Mouse (Mus musculus) liver, adult 2 months (tissue): ENCODE data around the gene Napsa. TPM values are rescaled to one million over a fixed set of nuclear protein-coding genes. Genes with fewer than 3 reads are reported as not detected.

Experiments
- DNase-seq: peaks from one replicate; pipeline ENCODE4 v3.0.0-alpha.2; 2011; ENCODE audit warnings: low read depth, low spot score; ENCODE audit errors: extremely low read depth
- H3K27ac ChIP-seq: fragments of 200-500 bp; replicated peaks from 2 replicates; pipeline ENCODE4 v1.5.1; 2012; ENCODE audit warnings: low read depth, mild to moderate bottlenecking, control low read depth, inconsistent platforms, low read length; ENCODE audit not compliant: insufficient read depth
- H3K27me3 ChIP-seq: fragments of 200-500 bp; 2 replicates; pipeline ENCODE4 v1.6.1; 2012; ENCODE audit warnings: mild to moderate bottlenecking, moderate library complexity, low read length, inconsistent platforms; ENCODE audit not compliant: control insufficient read depth, insufficient read depth
- H3K36me3 ChIP-seq: fragments of 200-500 bp; 2 replicates; pipeline ENCODE4 v1.6.1; 2012; ENCODE audit warnings: low read length, inconsistent platforms; ENCODE audit not compliant: control insufficient read depth, insufficient read depth
- H3K4me1 ChIP-seq: fragments of 200-500 bp; 2 replicates; pipeline ENCODE4 v1.6.1; 2011; ENCODE audit warnings: low read length; ENCODE audit not compliant: control insufficient read depth, insufficient read depth
- H3K4me3 ChIP-seq: fragments of 200-500 bp; 2 replicates; pipeline ENCODE4 v1.5.1; 2011; ENCODE audit warnings: low read depth, mild to moderate bottlenecking, control low read depth, low read length, moderate library complexity; ENCODE audit not compliant: insufficient read depth
- H3K79me2 ChIP-seq: fragments of 200-500 bp; 2 replicates; pipeline ENCODE4 v1.6.1; 2012; ENCODE audit warnings: inconsistent platforms, mild to moderate bottlenecking, low read length, moderate library complexity; ENCODE audit not compliant: control insufficient read depth, insufficient read depth
- H3K9ac ChIP-seq: fragments of 200-500 bp; 2 replicates; pipeline ENCODE4 v1.6.1; 2012; ENCODE audit warnings: low read depth, mild to moderate bottlenecking, control low read depth, inconsistent platforms, low read length
- CTCF ChIP-seq: fragments of 200-500 bp; IDR thresholded peaks from 2 replicates; pipeline ENCODE4 v1.5.1; 2011; ENCODE audit warnings: low read depth, low read length, control low read depth
- POLR2A ChIP-seq: fragments of 200-500 bp; IDR thresholded peaks from 2 replicates; pipeline ENCODE4 v1.6.1; 2011; ENCODE audit warnings: low read length, control low read depth; ENCODE audit not compliant: insufficient read depth; ENCODE audit errors: extremely low read depth
- whole genome bisulfite sequencing: fragments of 180-500 bp; shearing (Covaris S2); methylation state at CpG from one replicate; pipeline ENCODE4 v1.1.7; 2018; 5-methylcytosine and 5-hydroxymethylcytosine counted together
- polyA plus RNA-seq: library from polyadenylated mRNA; depleted of rRNA; stranded (reverse); fragments of >200 nt; gene quantifications from 2 replicates; pipeline ENCODE4 v1.2.3, GENCODE M21; 2012
- total RNA-seq: library from RNA; depleted of rRNA; stranded (reverse); fragments of >200 nt; gene quantifications from 2 replicates; pipeline ENCODE4 v1.2.3, GENCODE M21; 2014

The Napsa gene
- total and polyA plus RNA-seq, 2 experiments: 0.65 to 1.7 TPM

DNA sequence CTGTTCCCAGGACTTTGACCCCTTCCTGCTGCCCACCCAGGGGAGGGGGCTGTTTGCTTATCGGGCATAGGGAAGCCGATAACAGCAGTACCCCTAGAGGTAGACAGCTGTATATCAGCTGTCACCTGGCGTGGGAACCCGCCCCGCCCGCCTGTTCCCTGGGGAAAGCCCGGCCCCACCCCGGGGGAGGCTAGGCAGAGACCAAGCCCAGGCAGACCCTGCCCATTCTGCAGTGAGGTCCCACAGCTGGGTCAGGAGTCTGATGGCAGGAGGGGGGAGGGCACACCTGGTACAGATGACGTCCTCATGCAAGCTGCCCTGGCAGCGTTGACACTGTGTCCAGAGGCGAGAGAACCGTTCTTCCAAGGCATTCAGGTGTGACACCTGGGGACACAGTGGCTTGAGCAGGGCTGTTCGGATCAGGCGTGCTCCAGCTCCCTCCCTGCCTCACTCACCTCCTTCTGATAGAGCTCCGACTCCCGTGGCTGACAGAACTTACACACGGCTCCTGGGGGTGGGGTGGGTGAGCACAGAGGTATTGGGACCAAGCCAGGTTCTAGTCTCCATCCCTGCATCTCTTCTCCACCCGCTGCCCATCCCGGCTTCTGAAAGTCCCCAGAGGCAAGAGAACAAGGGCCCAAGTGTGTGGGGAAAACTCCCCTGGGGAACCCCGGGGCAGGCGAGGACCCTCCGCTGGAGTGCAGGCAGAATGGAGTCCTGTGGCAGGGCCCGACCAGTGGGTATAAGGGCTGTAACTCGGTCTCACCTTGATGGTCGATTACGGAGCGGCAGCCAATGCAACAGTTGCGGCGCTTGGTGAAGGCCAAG is 39.0 kb upstream of the Napsa start:
- Histone ChIP-seq H3K9ac (no peak overlapping the region), H3K4me3 (no peak overlapping the region), H3K79me2 (no peaks in the 10 kb centered on the region), H3K36me3 (no peaks in the 10 kb centered on the region), H3K27me3 (no peaks in the 10 kb centered on the region), H3K4me1 (no peaks in the 10 kb centered on the region), H3K27ac (no peak overlapping the region)
- 90% methylated on average over 29 of the region's 29 CpGs for WGBS
- DNase-seq: no peak
- TF ChIP-seq CTCF (no peak), POLR2A (no peak)

DNA sequence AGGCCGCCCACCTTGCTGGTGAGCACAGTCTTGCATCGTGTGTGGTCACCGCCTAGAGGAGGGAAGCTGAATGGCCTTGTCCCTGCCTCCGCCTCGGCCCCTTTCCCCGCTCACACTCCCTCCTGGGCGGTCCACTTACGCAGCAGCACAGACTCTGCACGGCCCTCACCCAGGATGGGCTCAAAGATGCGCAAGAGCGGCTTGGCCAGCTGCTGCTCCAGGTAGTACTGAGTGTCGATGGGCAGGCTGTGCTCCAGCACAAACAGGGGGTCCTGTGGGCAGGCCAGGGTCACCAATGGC is 38.5 kb upstream of the Napsa start:
- Histone ChIP-seq H3K9ac (no peak overlapping the region), H3K27ac (no peak overlapping the region), H3K27me3 (no peaks in the 10 kb centered on the region), H3K79me2 (no peaks in the 10 kb centered on the region), H3K4me1 (no peaks in the 10 kb centered on the region), H3K4me3 (no peak overlapping the region), H3K36me3 (no peaks in the 10 kb centered on the region)
- WGBS: 93% methylated on average over 12 of the region's 12 CpGs
- TF ChIP-seq POLR2A: no peak
- no peak for TF ChIP-seq CTCF
- DNase-seq: no peak

DNA sequence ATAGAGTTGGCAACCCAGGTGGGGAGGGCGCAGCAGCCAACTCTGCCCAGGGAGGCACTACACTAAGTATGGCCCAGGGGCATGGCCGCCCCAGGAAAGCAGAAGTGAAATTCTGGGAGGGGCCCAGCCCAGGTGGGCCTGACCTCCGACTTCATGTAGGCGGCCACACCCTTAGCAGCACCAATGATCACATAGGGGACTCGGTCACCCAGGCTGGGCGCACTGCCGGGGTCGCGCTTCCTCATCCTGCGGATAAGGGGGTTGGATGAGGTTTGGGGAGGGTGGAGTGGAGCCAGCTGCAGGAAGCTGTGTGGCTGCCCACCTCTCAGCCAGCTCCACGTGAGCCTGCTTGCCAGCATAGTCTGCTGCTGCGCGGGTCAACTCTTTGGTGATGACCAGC is 37.9 kb upstream of the Napsa start:
- DNase-seq: no peak
- 85% methylated on average over 13 of the region's 13 CpGs for WGBS
- no peak for TF ChIP-seq CTCF
- Histone ChIP-seq H3K4me1 (no peaks in the 10 kb centered on the region), H3K79me2 (no peaks in the 10 kb centered on the region), H3K4me3 (no peak overlapping the region), H3K9ac (no peak overlapping the region), H3K27ac (no peak overlapping the region), H3K27me3 (no peaks in the 10 kb centered on the region), H3K36me3 (no peaks in the 10 kb centered on the region)

DNA sequence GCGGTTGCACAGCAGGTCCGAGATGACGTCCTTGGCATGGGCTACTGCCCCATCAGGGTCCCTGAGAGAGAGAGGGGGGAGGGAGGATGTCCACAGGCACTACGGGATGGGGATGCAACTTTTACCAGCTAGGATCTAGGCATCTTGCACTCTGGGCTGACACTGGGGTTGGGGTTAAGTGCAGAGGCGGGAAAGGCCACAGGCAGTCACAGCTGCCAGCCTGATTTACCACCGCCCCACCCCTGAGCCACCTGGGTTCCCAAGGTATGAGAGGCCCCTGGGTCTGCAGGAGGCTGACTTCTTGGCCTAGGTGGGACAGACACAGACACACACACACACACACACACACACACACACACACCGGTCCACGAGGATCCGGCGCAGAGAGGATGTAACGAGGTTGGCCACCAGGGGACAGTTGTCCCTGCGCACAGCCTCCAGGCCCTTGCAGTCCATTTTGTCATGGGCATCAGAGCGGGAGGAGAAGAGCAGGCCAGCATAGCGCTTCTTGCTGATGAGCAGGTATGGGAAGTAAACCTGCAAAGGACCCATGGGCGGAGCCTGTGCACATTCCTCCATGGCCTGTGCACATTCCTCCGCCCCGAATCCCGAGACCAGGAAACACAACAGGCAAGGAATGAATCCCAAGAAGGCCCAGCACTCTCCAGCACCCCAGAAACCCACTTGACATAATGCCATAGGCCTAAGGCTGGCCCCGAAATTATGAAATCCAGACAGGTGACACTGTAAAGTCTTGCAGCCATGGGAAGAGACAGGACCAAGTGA is 37.3 kb upstream of the Napsa start:
- Histone ChIP-seq H3K36me3 (no peaks in the 10 kb centered on the region), H3K27me3 (no peaks in the 10 kb centered on the region), H3K9ac (no peak overlapping the region), H3K4me1 (no peaks in the 10 kb centered on the region), H3K27ac (no peak overlapping the region), H3K79me2 (no peaks in the 10 kb centered on the region), H3K4me3 (no peak overlapping the region)
- no peak for TF ChIP-seq POLR2A
- TF ChIP-seq CTCF: no peak
- DNase-seq: no peak
- WGBS: 95% methylated on average over 19 of the region's 19 CpGs

DNA sequence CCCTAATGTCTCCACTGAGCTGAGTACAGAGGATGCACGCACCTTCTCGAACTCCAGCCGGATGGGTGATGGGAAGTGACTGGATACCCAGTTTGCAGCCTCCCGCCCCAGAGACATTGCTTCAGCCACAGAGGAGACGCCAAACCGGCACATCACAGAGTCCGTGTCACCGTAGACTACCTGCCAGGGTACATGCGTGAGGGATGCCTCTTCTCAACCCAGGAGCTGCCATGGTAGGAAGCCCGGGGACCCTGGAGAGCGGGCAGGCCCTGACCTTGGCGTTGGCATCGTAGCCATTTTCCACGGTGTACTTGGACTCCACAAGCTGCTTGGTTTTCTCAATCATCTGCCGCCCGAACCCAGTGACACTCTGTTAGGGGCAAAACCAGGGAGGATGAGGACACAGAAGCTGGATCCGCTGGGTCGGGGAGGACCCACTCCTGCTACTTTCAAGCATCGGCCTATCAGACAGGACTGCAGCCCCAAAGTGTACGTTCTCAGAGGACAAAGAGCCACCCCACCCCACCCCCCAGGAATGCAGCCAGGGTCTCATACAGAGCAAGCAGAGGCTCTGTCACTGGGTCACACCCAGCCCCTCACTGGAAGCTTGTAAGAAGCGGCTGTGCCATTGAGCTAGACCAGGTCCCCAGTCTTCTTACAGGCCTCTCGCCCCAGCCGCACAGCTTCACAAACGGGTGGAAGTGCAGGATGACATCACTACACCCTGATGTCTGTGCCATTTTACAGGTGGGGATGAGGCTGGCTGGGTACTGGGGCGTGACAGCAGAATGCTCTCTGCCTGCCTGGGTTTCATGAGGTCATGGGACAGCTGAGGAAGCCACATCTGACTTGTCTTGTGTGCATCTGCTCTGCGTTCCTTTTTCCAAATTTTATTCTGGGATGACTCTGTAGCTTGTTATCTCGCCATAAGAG is 36.3 kb upstream of the Napsa start:
- Histone ChIP-seq H3K4me1 (no peaks in the 10 kb centered on the region), H3K27ac (no peak overlapping the region), H3K79me2 (no peaks in the 10 kb centered on the region), H3K9ac (no peak overlapping the region), H3K27me3 (no peaks in the 10 kb centered on the region), H3K36me3 (no peaks in the 10 kb centered on the region), H3K4me3 (no peak overlapping the region)
- TF ChIP-seq CTCF (no peak), POLR2A (no peak)
- WGBS: 95% methylated on average over 27 of the region's 27 CpGs
- no peak for DNase-seq
